Mouse (Mus musculus): ENCODE data around the gene Nlrp3. TPM values are rescaled to one million over a fixed set of nuclear protein-coding genes. Genes with fewer than 3 reads are reported as not detected.
A peak's percentile ranks its signal among the peaks of the same experiment; 100 is the strongest.

The Nlrp3 gene
- total and polyA plus RNA-seq, 2 experiments from 2014 or later: 0.10 to 0.14 TPM

DNA sequence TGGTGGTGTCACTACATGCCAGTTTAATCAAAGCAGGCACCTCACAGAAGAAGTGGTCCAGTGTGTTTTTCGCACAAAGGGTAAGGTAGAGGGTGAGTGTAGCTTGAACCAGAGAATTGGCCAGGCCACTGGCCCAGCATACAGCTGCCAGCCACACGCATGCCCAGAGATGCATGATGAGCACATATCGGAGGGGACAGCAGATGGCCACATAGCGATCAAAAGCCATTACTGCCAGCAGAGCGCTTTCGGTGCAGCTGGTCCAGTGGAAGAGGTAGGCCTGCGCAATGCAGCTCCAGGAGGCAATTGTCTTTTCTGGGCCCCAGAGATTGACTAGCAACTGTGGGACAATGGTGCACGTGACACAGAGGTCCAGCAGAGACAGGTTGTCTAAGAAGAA is 48.1 kb downstream of the Nlrp3 start:
- WGBS: 88% methylated on average over 8 of the region's 8 CpGs

GRCm38 (mm10) chr11:59593189-59593588 is 51.8 kb downstream of the Nlrp3 start, which contains the start of gene Olfr223:
Gene Olfr223 (minus strand): TSS chr11:59593289.
- Histone ChIP-seq H3K4me2 (ENCODE audit: low read depth) (no peak within 1 kb of the TSS), H3K4me3 (ENCODE audit: low read depth, low read length) (no peak within 1 kb of the TSS), H3K9ac (no peak within 1 kb of the TSS), H3K4me1 (ENCODE audit: insufficient read depth) (no peaks in the 10 kb centered on the region), H3K27ac (ENCODE audit: low read depth, low read length) (no peak within 1 kb of the TSS), H3K36me3 (ENCODE audit: insufficient read depth) (no peaks in the 10 kb centered on the region), H3K27me3 (ENCODE audit: insufficient read depth, low read length) (no peaks in the 10 kb centered on the region), H3K9me3 (ENCODE audit: low read length) (no peaks in the 10 kb centered on the region)
- 80% methylated on average over 6 of the region's 6 CpGs for WGBS
- TF ChIP-seq CTCF (IDR thresholded peaks at IDR 0.05; ENCODE audit: low read depth): no peak
- ATAC-seq: no peak
- DNase-seq: no peak

More for the DNA sequence above, 48.1 kb downstream of the Nlrp3 start:
- TF ChIP-seq CTCF (IDR thresholded peaks at IDR 0.05; ENCODE audit: low read depth): no peak
- ATAC-seq: no peak
- Histone ChIP-seq H3K27ac (ENCODE audit: low read depth, low read length) (no peak overlapping the region), H3K36me3 (ENCODE audit: insufficient read depth) (no peaks in the 10 kb centered on the region), H3K27me3 (ENCODE audit: insufficient read depth, low read length) (no peaks in the 10 kb centered on the region), H3K9ac (no peak overlapping the region), H3K4me3 (ENCODE audit: low read depth, low read length) (no peak overlapping the region), H3K9me3 (ENCODE audit: low read length) (no peaks in the 10 kb centered on the region), H3K4me2 (ENCODE audit: low read depth) (no peak overlapping the region), H3K4me1 (ENCODE audit: insufficient read depth) (no peaks in the 10 kb centered on the region)
- DNase-seq: no peak

DNA sequence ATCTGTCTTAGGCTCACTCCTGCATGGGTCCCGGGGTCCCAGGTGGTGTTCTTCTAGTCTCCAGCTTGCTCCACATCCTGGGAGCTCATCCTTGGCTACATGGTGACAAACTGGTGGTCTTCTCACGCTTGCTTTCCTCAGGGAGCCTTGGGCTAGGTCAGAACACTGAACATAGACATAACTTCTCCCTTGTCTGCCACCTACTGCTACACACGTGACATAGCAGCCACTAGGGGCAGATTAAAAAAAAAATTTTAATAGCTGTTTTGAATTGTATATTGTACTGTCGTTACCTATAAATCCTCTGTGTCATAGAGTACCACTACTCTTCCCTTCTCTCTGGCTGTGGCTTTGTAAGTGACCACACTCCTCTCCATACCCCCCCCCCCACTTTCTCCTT is 54.7 kb downstream of the Nlrp3 start:
- 43% methylated on average over 4 of the region's 4 CpGs for WGBS
- no peak overlapping the region for H3K27ac ChIP-seq (ENCODE audit: low read depth, low read length)
- no peak for ATAC-seq

DNA sequence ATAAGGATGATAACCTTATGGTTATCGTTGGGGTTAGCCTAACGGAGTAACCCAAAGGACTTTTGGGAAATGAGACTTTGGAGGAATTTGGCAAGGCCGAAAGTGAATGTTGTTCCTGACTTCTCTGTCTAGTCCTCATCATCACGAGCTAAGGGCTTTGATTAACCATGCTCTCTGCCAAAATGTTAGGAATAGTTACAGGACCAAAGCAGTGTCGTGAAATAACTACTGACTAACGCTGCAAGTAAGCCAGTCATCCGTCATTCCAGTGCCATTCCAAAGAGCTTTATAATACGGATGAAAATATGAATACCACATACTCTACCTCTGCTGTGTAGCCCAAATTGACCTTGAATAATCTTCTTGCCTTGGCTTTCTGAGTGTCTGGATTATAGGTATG is 55.6 kb downstream of the Nlrp3 start:
- H3K4me2 ChIP-seq (ENCODE audit: low read depth): no peak overlapping the region
- H3K27ac ChIP-seq (ENCODE audit: low read depth, low read length): no peak overlapping the region
- H3K4me1 ChIP-seq (ENCODE audit: insufficient read depth): no peaks in the 10 kb centered on the region
- no peak for TF ChIP-seq CTCF (IDR thresholded peaks at IDR 0.05; ENCODE audit: low read depth)
- no peak overlapping the region for H3K4me3 ChIP-seq (ENCODE audit: low read depth, low read length)
- no peaks in the 10 kb centered on the region for H3K36me3 ChIP-seq (ENCODE audit: insufficient read depth)
- ATAC-seq (no peak), DNase-seq (no peak)
- 86% methylated on average over 8 of the region's 8 CpGs for WGBS
- no peak overlapping the region for H3K9ac ChIP-seq
- H3K27me3 ChIP-seq (ENCODE audit: insufficient read depth, low read length): no peaks in the 10 kb centered on the region
- H3K9me3 ChIP-seq (ENCODE audit: low read length): no peaks in the 10 kb centered on the region

More for the DNA sequence above, 54.7 kb downstream of the Nlrp3 start:
- Histone ChIP-seq H3K4me3 (ENCODE audit: low read depth, low read length) (no peak overlapping the region), H3K4me1 (ENCODE audit: insufficient read depth) (no peaks in the 10 kb centered on the region), H3K4me2 (ENCODE audit: low read depth) (no peak overlapping the region), H3K9ac (no peak overlapping the region), H3K27me3 (ENCODE audit: insufficient read depth, low read length) (no peaks in the 10 kb centered on the region), H3K36me3 (ENCODE audit: insufficient read depth) (no peaks in the 10 kb centered on the region), H3K9me3 (ENCODE audit: low read length) (no peaks in the 10 kb centered on the region)
- TF ChIP-seq CTCF (IDR thresholded peaks at IDR 0.05; ENCODE audit: low read depth): peak; percentile 34
- no peak for DNase-seq

DNA sequence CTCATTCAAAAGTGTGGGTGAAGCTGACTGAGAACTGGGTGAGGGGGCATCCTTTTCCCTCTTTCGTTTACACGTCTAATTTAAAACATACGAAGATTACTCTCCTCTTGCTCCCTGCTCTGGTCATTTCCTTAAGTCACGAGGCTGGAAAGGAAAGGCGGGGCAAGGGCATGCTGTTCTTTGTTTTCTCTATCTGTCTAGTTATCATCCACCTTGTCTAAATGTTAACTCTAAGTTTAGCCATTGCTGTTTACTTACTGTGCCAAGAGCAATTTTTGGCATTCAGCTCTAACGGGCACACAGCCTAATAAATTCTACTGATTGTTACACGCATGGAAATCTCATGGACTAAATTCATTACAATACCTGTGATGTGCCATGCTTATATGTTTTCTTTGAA is 57.8 kb downstream of the Nlrp3 start:
- Histone ChIP-seq H3K4me3 (ENCODE audit: low read depth, low read length) (no peak overlapping the region), H3K9me3 (ENCODE audit: low read length) (no peaks in the 10 kb centered on the region), H3K27me3 (ENCODE audit: insufficient read depth, low read length) (no peaks in the 10 kb centered on the region), H3K4me1 (ENCODE audit: insufficient read depth) (no peaks in the 10 kb centered on the region), H3K36me3 (ENCODE audit: insufficient read depth) (no peaks in the 10 kb centered on the region), H3K27ac (ENCODE audit: low read depth, low read length) (no peak overlapping the region), H3K9ac (no peak overlapping the region), H3K4me2 (ENCODE audit: low read depth) (no peak overlapping the region)
- DNase-seq (no peak), ATAC-seq (no peak)
- no peak for TF ChIP-seq CTCF (IDR thresholded peaks at IDR 0.05; ENCODE audit: low read depth)
- WGBS: 68% methylated on average over 7 of the region's 7 CpGs

- Histone ChIP-seq H3K9me3 (ENCODE audit: low read length) (no peaks in the 10 kb centered on the region), H3K4me1 (ENCODE audit: insufficient read depth) (no peaks in the 10 kb centered on the region), H3K9ac (no peak overlapping the region), H3K4me3 (ENCODE audit: low read depth, low read length) (no peak overlapping the region), H3K27ac (ENCODE audit: low read depth, low read length) (no peak overlapping the region), H3K4me2 (ENCODE audit: low read depth) (no peak overlapping the region), H3K27me3 (ENCODE audit: insufficient read depth, low read length) (no peaks in the 10 kb centered on the region), H3K36me3 (ENCODE audit: insufficient read depth) (no peaks in the 10 kb centered on the region)
- DNase-seq (no peak), ATAC-seq (no peak)
- TF ChIP-seq CTCF (IDR thresholded peaks at IDR 0.05; ENCODE audit: low read depth): no peak
- WGBS: 92% methylated on average over 3 of the region's 3 CpGs
These were observed 59.5 kb downstream of the Nlrp3 start for GRCm38 (mm10) chr11:59600872-59601271.

GRCm38 (mm10) chr11:59602287-59602686 is 60.9 kb downstream of the Nlrp3 start:
- 81% methylated on average over 1 of the region's 1 CpGs for WGBS
- H3K36me3 ChIP-seq (ENCODE audit: insufficient read depth): no peaks in the 10 kb centered on the region
- no peak overlapping the region for H3K4me3 ChIP-seq (ENCODE audit: low read depth, low read length)
- H3K4me2 ChIP-seq (ENCODE audit: low read depth): no peak overlapping the region
- H3K27ac ChIP-seq (ENCODE audit: low read depth, low read length): no peak overlapping the region
- H3K9me3 ChIP-seq (ENCODE audit: low read length): no peaks in the 10 kb centered on the region
- ATAC-seq (no peak), DNase-seq (no peak)
- no peaks in the 10 kb centered on the region for H3K4me1 ChIP-seq (ENCODE audit: insufficient read depth)
- TF ChIP-seq CTCF (IDR thresholded peaks at IDR 0.05; ENCODE audit: low read depth): no peak
- no peak overlapping the region for H3K9ac ChIP-seq
- H3K27me3 ChIP-seq (ENCODE audit: insufficient read depth, low read length): no peaks in the 10 kb centered on the region

GRCm38 (mm10) chr11:59611646-59612045 is 70.3 kb downstream of the Nlrp3 start:
- TF ChIP-seq CTCF (IDR thresholded peaks at IDR 0.05; ENCODE audit: low read depth): no peak
- no peak overlapping the region for H3K4me3 ChIP-seq (ENCODE audit: low read depth, low read length)
- H3K27me3 ChIP-seq (ENCODE audit: insufficient read depth, low read length): no peaks in the 10 kb centered on the region
- DNase-seq (no peak), ATAC-seq (no peak)
- H3K9me3 ChIP-seq (ENCODE audit: low read length): no peaks in the 10 kb centered on the region
- H3K4me1 ChIP-seq (ENCODE audit: insufficient read depth): no peaks in the 10 kb centered on the region
- no peak overlapping the region for H3K9ac ChIP-seq
- H3K36me3 ChIP-seq (ENCODE audit: insufficient read depth): no peaks in the 10 kb centered on the region
- H3K27ac ChIP-seq (ENCODE audit: low read depth, low read length): no peak overlapping the region
- no peak overlapping the region for H3K4me2 ChIP-seq (ENCODE audit: low read depth)
- WGBS: 83% methylated on average over 5 of the region's 5 CpGs
